Mouse (Mus musculus): ENCODE results near the gene Slc9a9. TPM values are rescaled to one million over a fixed set of nuclear protein-coding genes. Genes with fewer than 3 reads are reported as not detected.
"Not testable (repeated sequence)": the region's sequence is repeated elsewhere in the genome, so short reads cannot be mapped to it uniquely, and the experiment has no call there.

The Slc9a9 gene
- total RNA-seq (2021), result 1 to 10 TPM; 1.6 to 2.4 TPM
- long read RNA-seq, experiment 1, partial matches to known transcripts, result 0 of 2 reads
- long read RNA-seq, experiment 1, other reads (novel, unspliced or antisense), result 0 of 2 reads
- long read RNA-seq, experiment 2, result 0 reads

DNA sequence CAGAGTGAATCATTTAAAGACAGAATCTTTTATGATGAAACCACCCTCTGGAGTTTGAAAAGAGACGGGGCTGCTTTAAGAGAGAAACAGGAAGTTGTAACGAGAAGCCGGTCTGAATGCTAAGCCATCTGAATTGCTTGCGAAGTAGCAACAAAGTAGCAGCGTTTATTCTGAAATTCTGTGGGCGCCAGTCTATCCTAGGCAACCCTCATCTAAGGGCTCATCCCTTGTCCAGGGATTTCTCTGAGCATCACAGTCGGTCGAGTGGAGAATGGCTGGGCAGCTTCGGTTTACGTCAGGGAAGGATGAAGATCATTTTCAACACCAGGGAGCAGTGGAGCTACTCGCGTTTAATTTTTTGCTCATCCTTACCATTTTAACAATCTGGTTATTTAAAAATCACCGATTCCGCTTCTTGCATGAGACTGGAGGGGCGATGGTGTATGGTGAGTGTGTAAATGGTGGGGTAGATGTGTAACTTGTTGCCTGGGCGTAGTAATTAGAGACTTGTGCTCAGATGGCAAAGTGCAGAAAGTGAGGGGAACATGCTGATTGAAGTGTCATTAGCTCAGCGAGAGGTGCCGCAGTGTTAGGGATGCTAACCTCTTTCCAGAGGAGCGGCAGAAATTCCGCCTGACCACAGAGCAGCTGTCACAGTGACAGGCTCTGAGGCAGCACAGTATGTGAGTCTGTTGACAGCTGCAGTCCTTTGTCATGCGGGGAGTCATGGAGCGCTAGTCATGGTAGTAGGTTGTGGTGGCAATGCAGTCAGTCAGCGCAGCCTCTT, at the start of gene Slc9a9:
Gene Slc9a9, plus strand, starts transcription at position 119 of the 787 bp plus-strand sequence.
- peak; percentile 27 to 48 for DNase-seq

DNA sequence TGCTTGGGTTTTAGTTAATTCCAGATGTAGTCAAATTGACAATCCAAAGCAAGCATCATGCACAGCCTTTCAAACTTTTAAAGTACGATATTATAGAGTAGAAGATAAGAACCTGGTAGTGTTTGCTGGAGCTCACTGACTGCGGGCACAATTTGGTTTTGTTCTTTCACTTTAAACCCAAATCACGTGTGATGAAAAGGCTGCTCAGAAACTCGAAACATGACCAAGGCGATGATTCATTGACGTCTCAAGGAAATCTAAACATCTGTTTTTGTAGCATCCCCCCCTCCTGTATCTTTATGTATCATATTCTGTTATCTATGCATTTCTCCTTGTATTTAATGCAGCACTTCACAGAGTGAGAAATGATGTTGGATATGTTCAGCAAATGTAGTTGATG, 49.4 kb upstream of the Slc9a9 start:
- DNase-seq, result no peak

DNA sequence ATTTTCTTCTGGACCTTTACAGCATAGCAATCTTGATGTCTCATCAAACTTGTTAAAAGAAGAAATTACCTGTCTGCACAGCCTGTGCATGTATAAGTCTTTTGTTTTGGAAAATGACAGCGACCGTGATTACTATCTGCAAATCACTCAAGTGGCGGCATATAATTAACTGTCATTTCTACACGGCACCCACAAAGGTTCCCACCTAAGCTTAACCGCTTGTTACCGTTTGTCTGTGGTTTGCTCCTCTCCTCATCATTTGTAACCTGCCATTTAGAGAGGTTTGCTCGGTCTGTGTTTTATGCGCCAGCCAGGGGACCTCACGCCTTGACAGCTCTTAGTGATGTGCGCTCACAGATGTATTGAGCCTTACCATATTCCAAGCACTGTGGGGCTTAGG, 48.9 kb upstream of the Slc9a9 start:
- no peak for DNase-seq

- no peak for DNase-seq
Measured at GRCm38 (mm10) chr9:94621902-94622301, 47.8 kb upstream of the Slc9a9 start.

GRCm38 (mm10) chr9:94626737-94627136, 43.0 kb upstream of the Slc9a9 start:
- no peak for DNase-seq

- no peak for DNase-seq
Measured at GRCm38 (mm10) chr9:94628948-94629347, 40.8 kb upstream of the Slc9a9 start.

- not testable (repeated sequence) for DNase-seq
Measured at GRCm38 (mm10) chr9:94634275-94634674, 35.4 kb upstream of the Slc9a9 start.

DNA sequence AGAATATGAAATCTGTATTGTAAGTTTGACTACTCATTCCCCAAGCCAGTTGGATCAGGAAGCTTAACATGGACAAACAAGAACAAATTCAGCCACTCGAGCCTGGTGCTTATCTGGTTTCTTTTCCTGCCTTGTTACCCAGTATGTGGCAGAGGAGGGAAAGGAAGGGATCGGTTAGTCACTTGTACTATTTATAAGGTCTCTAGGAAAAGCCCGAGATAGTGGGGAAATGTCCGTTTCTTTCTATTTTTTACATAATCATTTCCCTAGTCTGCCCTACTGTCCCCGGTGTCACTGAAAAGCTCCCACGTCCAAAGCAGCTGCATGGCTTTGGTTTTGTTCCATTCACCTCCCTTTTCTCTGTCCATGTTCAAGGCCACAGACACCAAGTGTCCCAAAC, 24.1 kb upstream of the Slc9a9 start:
- DNase-seq, result no peak

- no peak for DNase-seq
Measured at GRCm38 (mm10) chr9:94647425-94647824, 22.3 kb upstream of the Slc9a9 start.

DNA sequence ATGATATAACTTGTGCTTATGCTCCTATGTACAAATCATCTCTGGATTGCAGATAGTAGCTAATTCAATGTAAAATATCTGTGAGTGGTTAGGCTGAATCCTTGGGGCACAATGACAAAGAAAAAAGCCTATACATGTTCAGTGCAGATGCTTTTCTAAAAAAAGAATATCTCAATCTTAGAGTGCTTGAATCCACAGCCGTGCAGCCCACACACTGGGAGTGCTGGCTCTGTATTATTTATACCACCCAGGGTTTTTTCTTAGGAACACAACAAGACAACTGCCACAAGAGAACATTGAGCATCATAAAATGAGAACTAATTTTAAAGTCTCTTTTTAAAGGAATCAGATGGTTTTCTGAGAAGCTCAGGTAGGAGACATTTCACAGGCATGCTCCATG, 19.7 kb upstream of the Slc9a9 start:
- DNase-seq, result no peak

DNA sequence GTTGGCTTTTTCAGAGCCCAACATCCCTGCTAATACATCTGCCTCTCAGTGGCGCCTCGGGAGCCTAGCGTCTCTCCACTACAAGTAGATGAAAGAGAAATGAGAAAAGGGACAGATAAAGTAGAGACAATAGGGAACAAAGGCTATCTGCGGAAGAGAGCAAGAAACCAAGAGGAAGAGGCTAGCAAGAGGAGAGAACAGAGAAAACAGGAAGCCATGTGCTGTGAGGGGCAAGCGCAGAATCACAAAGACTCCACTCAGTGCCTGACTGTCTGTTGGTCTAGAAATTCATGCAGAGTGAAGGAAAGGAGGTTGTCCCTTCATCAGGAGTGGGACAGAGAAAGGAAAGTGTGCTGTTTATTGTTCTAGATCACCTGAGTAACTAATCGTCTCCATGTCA, 16.5 kb upstream of the Slc9a9 start:
- no peak for DNase-seq

DNA sequence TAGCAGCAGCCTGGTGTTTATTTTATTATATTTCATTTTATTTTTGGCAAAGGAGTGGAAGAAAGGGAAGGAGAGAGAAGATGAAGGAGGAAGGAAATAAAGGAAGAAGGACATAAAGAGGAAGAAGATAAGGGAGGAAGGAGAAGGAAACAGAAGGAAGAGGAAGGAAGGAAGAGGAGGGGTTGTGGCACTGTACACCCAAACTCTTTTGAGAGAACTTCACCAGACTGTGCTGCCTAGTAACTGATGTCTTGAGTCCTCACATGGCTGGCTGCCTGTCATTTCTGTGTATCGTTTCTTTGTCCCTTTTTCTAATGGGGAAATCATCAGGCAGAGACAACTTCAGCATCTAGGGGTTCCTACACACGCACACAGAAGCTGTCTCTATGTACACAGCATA, 15.9 kb upstream of the Slc9a9 start:
- DNase-seq, result no peak

- no peak for DNase-seq
Measured at GRCm38 (mm10) chr9:94656265-94656664, 13.4 kb upstream of the Slc9a9 start.

DNA sequence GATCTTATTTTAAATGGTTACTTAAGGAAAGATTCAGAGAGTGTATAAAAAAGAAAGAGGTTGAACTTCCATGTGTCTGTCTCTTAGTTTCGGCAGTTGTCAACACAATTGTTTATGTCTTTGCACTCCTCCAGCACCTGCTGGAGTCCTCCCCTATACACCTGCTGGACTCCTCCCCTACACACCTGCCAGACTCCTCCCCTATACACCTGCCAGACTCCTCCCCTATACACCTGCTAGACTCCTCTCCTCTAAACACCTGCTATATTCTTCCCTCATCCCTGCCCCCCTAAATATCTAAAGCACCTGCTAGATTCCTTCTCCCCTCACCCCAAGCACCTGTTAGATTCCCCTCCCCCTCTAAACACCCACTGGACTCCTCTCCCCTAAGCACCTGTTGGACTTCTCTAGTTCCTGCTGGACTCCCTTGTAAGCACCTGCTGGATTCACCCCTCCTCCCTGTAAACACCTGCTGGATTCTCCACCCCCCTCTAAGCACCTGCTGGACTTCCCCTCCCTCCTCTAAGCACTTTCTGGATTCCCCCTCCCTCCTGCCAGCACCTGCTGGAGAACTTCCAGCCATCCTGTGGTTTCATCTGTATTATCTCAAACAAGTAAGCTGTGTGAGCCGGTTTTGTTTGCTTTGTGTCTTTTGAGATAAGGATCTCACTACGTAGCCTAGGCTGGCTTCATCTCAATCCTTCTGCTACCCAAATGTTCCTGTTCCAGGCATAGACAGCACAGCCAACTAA, 10.1 kb upstream of the Slc9a9 start:
- DNase-seq, result no peak

- DNase-seq, result no peak
Measured at GRCm38 (mm10) chr9:94661768-94662167, 7.9 kb upstream of the Slc9a9 start.

DNA sequence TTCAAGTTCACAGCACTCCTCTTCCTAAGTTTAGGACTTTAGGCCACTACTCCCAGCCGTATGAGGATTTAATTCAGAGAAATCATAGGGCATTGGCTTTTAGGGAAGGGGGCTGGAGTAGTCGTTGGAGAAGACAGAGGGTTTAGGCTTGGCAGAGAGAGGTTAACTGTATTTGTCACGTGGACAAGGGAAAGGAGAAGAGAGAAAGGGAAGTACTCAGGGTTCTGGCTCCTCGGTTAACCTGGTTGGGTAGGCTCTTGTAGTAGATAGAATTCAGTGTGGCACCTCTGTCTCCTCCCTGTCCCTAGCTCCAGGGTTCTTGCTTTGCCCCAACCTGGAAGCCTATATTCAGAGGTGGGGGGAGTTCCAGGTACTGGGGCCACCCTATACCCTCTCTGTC, 4.5 kb upstream of the Slc9a9 start:
- DNase-seq, result peak in 1 of 2 experiments; percentile 8

DNA sequence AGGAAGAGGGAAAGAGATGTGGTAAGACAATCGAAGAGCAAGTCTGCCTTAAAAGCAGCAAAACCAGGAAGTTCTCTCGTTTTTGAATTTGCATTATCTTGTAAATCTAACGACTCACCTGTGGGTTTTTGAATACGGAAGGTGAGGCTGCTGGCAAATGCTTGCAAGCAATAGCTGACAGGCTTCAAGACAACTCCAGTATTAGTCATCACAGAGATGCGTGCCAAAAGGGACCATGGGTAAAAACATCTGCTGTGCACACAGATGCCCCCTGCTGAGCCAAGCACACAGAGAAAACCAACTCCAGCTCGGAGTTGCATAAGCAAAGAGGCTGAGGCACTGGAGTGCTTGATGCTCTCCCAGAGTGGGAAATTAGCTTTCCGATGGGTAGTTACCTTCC, 1.1 kb upstream of the Slc9a9 start:
- peak; percentile 36 to 64 for DNase-seq

- no peak for DNase-seq
Measured at GRCm38 (mm10) chr9:94670704-94671103, 995 bp downstream of the Slc9a9 start.

DNA sequence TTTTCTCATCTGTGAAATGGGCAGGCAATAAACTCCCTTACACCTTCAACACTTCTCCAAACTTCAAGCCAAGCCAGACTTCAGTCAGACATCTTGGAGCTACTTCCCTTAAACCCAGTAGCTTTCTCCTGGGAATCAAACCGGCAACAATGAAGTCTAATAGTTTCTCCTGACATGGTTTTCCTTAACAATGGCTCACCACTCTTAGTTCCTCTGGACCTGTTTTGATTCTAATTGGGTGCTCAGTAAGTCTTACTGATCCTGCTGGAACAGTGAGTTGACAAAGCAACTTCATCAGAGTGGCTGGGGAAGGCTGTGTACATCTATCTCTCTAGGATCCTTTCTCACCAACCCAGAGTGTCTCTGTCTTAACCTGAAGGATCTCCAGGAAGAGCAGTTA, 5.0 kb downstream of the Slc9a9 start:
- no peak for DNase-seq

DNA sequence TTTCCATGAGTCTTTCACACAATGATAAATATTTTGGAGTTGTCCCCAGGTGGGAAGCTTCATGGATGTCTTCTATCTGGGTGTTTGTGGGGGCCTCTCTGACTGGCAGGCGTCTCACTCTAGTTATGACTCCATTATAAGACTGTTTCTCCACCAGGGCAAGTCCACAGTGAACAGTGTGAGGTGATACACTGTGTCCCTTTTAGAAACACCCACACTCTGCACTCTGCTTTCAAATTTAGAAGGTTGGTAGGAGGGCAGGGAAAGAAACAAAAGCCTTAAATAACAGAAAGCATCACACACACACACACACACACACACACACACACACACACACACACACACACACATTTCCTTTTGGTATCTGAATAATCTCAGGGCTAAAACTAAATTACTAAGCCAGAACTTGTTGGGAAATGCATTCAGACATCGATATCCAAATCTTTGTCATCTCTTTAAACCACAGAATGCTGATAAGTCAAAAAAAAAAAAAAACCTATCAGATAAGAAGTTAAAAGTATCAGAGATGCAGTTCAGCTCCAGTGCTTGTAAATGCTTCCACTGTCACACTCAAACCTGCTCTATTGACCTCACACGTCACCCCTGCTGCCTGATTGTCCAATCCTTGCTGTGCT, 8.4 kb downstream of the Slc9a9 start:
- DNase-seq, result no peak

- no peak for DNase-seq
Measured at GRCm38 (mm10) chr9:94680468-94681094, 10.9 kb downstream of the Slc9a9 start.

DNA sequence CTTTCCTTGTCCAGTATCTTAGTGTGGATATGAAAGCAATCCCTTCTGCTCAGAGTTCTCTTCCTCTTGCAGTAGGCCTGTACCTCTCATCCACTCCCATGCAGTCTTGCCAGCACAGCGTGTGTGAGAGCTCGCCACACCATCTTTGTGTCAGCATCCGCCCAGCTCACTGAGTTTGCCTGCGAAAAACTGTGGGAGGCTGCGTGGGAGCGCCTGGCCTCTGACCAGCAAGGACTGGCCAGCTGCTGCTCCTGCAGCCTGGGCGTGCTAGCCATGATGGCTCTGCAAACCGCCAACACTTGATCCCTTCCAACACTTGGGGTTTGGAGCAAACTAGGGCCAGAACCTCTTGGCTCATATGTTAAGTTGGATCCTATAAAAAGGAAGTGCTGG, 11.4 kb downstream of the Slc9a9 start:
- peak; percentile 54 to 71 for DNase-seq
